Mouse (Mus musculus) Patski (cell line): ENCODE data around the gene Mrps10. TPM values are rescaled to one million over a fixed set of nuclear protein-coding genes. Genes with fewer than 3 reads are reported as not detected.
A peak's percentile ranks its signal among the peaks of the same experiment; 100 is the strongest.
"Not testable (repeated sequence)": the region's sequence is repeated elsewhere in the genome, so short reads cannot be mapped to it uniquely, and the experiment has no call there.

Source experiments
- ATAC-seq: fragments of 100-300 bp; one replicate; pipeline ENCODE4 v1.8.0; 2021
- CTCF ChIA-PET: fragments of 350-600 bp; sonication (Branson Sonifier 250); formaldehyde crosslinking; loops from one replicate; lab custom pipeline; 2022; ENCODE audit warnings: inconsistent platforms; lab: Charles Lee
- POLR2A ChIA-PET: fragments of 350-600 bp; sonication (Branson Sonifier 250); formaldehyde crosslinking; loops from one replicate; lab custom pipeline; 2022; ENCODE audit warnings: antibody characterized with exemption, inconsistent platforms; lab: Charles Lee
- DNase-seq: peaks from one replicate; pipeline ENCODE4 v3.0.0-alpha.2; 2011; ENCODE audit warnings: low read depth, low spot score
- H3K27me3 ChIP-seq: fragments of 371-371 bp; one replicate; pipeline ENCODE4 v1.5.1; 2021
- CTCF ChIP-seq: fragments of 100-300 bp; IDR thresholded peaks from one replicate; pipeline ENCODE4 v1.5.1; 2021
- in situ Hi-C: fragments of 300-500 bp; cut with MboI; formaldehyde crosslinking; loops from 3 replicates; pipeline ENCODE4 v1.11.1; 2018; ENCODE audit warnings: low pct_unique_long_range_greater_than_20kb, mixed read lengths
- polyA plus RNA-seq: library from polyadenylated mRNA; unstranded; gene quantifications from one replicate; pipeline ENCODE4 v1.2.3, GENCODE M21; 2021

Mrps10 gene
- polyA plus RNA-seq, 1 experiment from 2014 or later = 46.8 TPM

GRCm38 (mm10) chr17:47332001-47332611, 36.6 kb upstream of the Mrps10 start:
- H3K27me3 ChIP-seq = no peaks in the 10 kb centered on the region
- TF ChIP-seq CTCF = no peak
- POLR2A ChIA-PET = interaction anchor here (0.5 kb wide), 1 partner anchor 132 kb away, joined by 4 read pairs; no protein-coding TSS in a partner anchor
- ATAC-seq = no peak
- no peak for DNase-seq
- in situ Hi-C loops = loop anchor here (5.0 kb wide), 1 partner anchor 295 kb away; no protein-coding TSS in a partner anchor
- CTCF ChIA-PET = interaction anchor here (1.1 to 2.3 kb wide), 4 partner anchors 12 to 294 kb away, joined by 3 to 12 read pairs (median 4); no protein-coding TSS in a partner anchor

- TF ChIP-seq CTCF = peak; percentile 72
- ChIA-PET CTCF (interaction anchor here (1.1 to 2.3 kb wide), 4 partner anchors 12 to 294 kb away, joined by 3 to 12 read pairs (median 4); no protein-coding TSS in a partner anchor), POLR2A (interaction anchor here (0.5 kb wide), 1 partner anchor 132 kb away, joined by 4 read pairs; no protein-coding TSS in a partner anchor)
- H3K27me3 ChIP-seq, ATAC-seq, DNase-seq: not testable (repeated sequence)
- in situ Hi-C loops = loop anchor here (5.0 kb wide), 1 partner anchor 295 kb away; no protein-coding TSS in a partner anchor
Observed at GRCm38 (mm10) chr17:47332664-47333063, 36.0 kb upstream of the Mrps10 start.

- DNase-seq (no peak), ATAC-seq (no peak)
- in situ Hi-C loops = loop anchor here (5.0 kb wide), 1 partner anchor 296 kb away; no protein-coding TSS in a partner anchor
- ChIA-PET POLR2A (no interaction called here), CTCF (interaction anchor here (1.8 to 2.3 kb wide), 2 partner anchors 34 to 295 kb away, joined by 4 to 12 read pairs; no protein-coding TSS in a partner anchor)
- no peak for TF ChIP-seq CTCF
- H3K27me3 ChIP-seq = no peaks in the 10 kb centered on the region
Observed at GRCm38 (mm10) chr17:47333409-47333808, 35.3 kb upstream of the Mrps10 start.

GRCm38 (mm10) chr17:47343121-47343520, 25.6 kb upstream of the Mrps10 start:
- POLR2A ChIA-PET = no interaction called here
- CTCF ChIA-PET = interaction anchor here (0.9 kb wide), 1 partner anchor 13 kb away, joined by 3 read pairs; no protein-coding TSS in a partner anchor

GRCm38 (mm10) chr17:47349721-47350319, 18.9 kb upstream of the Mrps10 start:
- ATAC-seq (no peak), DNase-seq (no peak)
- in situ Hi-C loops = no loop called here
- ChIA-PET POLR2A (no interaction called here), CTCF (no interaction called here)
- no peaks in the 10 kb centered on the region for H3K27me3 ChIP-seq
- no peak for TF ChIP-seq CTCF

More at GRCm38 (mm10) chr17:47343121-47343520, 25.6 kb upstream of the Mrps10 start:
- ATAC-seq (no peak), DNase-seq (no peak)
- TF ChIP-seq CTCF = no peak
- in situ Hi-C loops = no loop called here
- no peaks in the 10 kb centered on the region for H3K27me3 ChIP-seq

GRCm38 (mm10) chr17:47359964-47360363, 8.7 kb upstream of the Mrps10 start:
- in situ Hi-C loops = no loop called here
- H3K27me3 ChIP-seq = no peaks in the 10 kb centered on the region
- TF ChIP-seq CTCF = peak; percentile 81
- CTCF ChIA-PET = interaction anchor here (1.0 to 1.4 kb wide), 4 partner anchors 9 to 321 kb away, joined by 3 read pairs; no protein-coding TSS in a partner anchor
- POLR2A ChIA-PET = no interaction called here
- ATAC-seq = no peak
- DNase-seq = no peak

- in situ Hi-C loops = no loop called here
- H3K27me3 ChIP-seq = no peaks in the 10 kb centered on the region
- POLR2A ChIA-PET = interaction anchor here (0.7 kb wide), 1 partner anchor 93 kb away, joined by 3 read pairs; no protein-coding TSS in a partner anchor
- DNase-seq = no peak
- TF ChIP-seq CTCF = no peak
- no peak for ATAC-seq
- CTCF ChIA-PET = no interaction called here
Observed at GRCm38 (mm10) chr17:47361343-47361742, 7.3 kb upstream of the Mrps10 start.

- no peak for ATAC-seq
- no peak for TF ChIP-seq CTCF
Observed at GRCm38 (mm10) chr17:47369087-47369443, 378 bp downstream of the Mrps10 start.

GRCm38 (mm10) chr17:47371451-47371850, 2.8 kb downstream of the Mrps10 start:
- H3K27me3 ChIP-seq = no peaks in the 10 kb centered on the region
- CTCF ChIA-PET = interaction anchor here (0.5 to 1.6 kb wide), 7 partner anchors 8 to 111 kb away, joined by 3 to 7 read pairs (median 3); no protein-coding TSS in a partner anchor
- in situ Hi-C loops = loop anchor here (5.0 kb wide), 1 partner anchor 111 kb away; no protein-coding TSS in a partner anchor
- TF ChIP-seq CTCF = peak; percentile 86
- no peak for DNase-seq
- peak; percentile 38 for ATAC-seq
- POLR2A ChIA-PET = interaction anchor here (1.0 kb wide), 1 partner anchor 27 kb away, joined by 3 read pairs; no protein-coding TSS in a partner anchor

More at GRCm38 (mm10) chr17:47369087-47369443, 378 bp downstream of the Mrps10 start:
- ChIA-PET POLR2A (no interaction called here), CTCF (interaction anchor here (1.2 kb wide), 1 partner anchor 103 kb away, joined by 3 read pairs; no protein-coding TSS in a partner anchor)
- in situ Hi-C loops = no loop called here
- H3K27me3 ChIP-seq = no peaks in the 10 kb centered on the region
- no peak for DNase-seq

- in situ Hi-C loops = loop anchor here (5.0 kb wide), 1 partner anchor 108 kb away; no protein-coding TSS in a partner anchor
- ATAC-seq (no peak), DNase-seq (peak; percentile 44)
- POLR2A ChIA-PET = no interaction called here
- no peak for TF ChIP-seq CTCF
- CTCF ChIA-PET = no interaction called here
- no peaks in the 10 kb centered on the region for H3K27me3 ChIP-seq
Observed at GRCm38 (mm10) chr17:47373991-47374390, 5.3 kb downstream of the Mrps10 start.
